Comparison of ENCODE assay signal across 7 mouse cellular contexts in the genomic region with DNA sequence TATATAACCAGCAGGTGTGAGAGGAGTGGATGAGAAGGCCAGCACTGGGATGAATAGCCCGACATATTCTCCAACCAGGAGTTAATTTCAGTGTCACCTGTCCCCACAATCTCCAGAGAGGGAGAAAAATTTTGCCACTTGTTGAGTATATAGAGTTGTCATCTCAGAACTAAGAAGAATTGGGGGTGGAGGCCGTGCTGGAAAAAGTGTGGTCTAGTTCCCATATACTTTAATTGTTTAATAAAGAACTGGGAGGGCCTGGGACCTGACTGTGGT. TPM values are rescaled to one million over a fixed set of nuclear protein-coding genes. Genes with fewer than 3 reads are reported as not detected.
DNase-seq lines count a peak whose midpoint lies in the region; ATAC-seq and TF ChIP-seq lines count a peak whose summit lies in the region.

No protein-coding gene starts in this region.

- H3K36me3 ChIP-seq in lung, embryonic 16.5 days (ENCODE audit: control insufficient read depth, insufficient read depth, low read length) = peaks cover 32% of the 10 kb centered on the region
- peaks cover 7% of the 10 kb centered on the region; the same call in 1 of the 2 replicates for H3K36me3 ChIP-seq in forebrain, embryonic 11.5 days (ENCODE audit: control insufficient read depth, insufficient read depth, low read length)
- peaks cover 59% of the 10 kb centered on the region for H3K36me3 ChIP-seq in limb, embryonic 12.5 days
- peaks cover 36% of the 10 kb centered on the region for H3K36me3 ChIP-seq in small intestine, adult 2 months (ENCODE audit: control insufficient read depth, insufficient read depth, low read length)

- DNase-seq in lung, postnatal 36 days = no peak
- DNase-seq in forebrain, embryonic 11.5 days (ENCODE audit: low spot score) = no peak
- DNase-seq in adrenal gland, postnatal 14 days = no peak
- DNase-seq in thymus, postnatal 36 days = no peak

- no peaks in the 10 kb centered on the region for H3K27me3 ChIP-seq in lung, embryonic 16.5 days (ENCODE audit: control insufficient read depth, insufficient read depth, low read depth, low read length)
- no peaks in the 10 kb centered on the region for H3K27me3 ChIP-seq in forebrain, embryonic 11.5 days (ENCODE audit: control insufficient read depth, insufficient read depth, low read length)
- no peaks in the 10 kb centered on the region for H3K27me3 ChIP-seq in limb, embryonic 12.5 days
- H3K27me3 ChIP-seq in small intestine, adult 2 months (ENCODE audit: control insufficient read depth, insufficient read depth, low read length) = no peaks in the 10 kb centered on the region

- no peaks in the 10 kb centered on the region for H3K9me3 ChIP-seq in lung, embryonic 16.5 days (ENCODE audit: control insufficient read depth, low read length)
- no peaks in the 10 kb centered on the region for H3K9me3 ChIP-seq in forebrain, embryonic 11.5 days (ENCODE audit: control insufficient read depth, low read length)
- H3K9me3 ChIP-seq in limb, embryonic 12.5 days = no peaks in the 10 kb centered on the region

- WGBS in lung, embryonic 16.5 days = 13% methylated on average over 2 of the region's 2 CpGs
- WGBS in forebrain, embryonic 11.5 days = 35% methylated on average over 2 of the region's 2 CpGs
- 22% methylated on average over 2 of the region's 2 CpGs for WGBS in limb, embryonic 12.5 days
- 7% methylated on average over 2 of the region's 2 CpGs for WGBS in small intestine, adult 2 months

- peak overlapping the region; percentile 87 for H3K4me3 ChIP-seq in lung, embryonic 16.5 days (ENCODE audit: low read length)
- H3K4me3 ChIP-seq in forebrain, embryonic 11.5 days (ENCODE audit: low read depth, low read length) = peak overlapping the region; percentile 74
- H3K4me3 ChIP-seq in limb, embryonic 12.5 days (replicated peaks) = peak overlapping the region; percentile 86
- H3K4me3 ChIP-seq in small intestine, adult 2 months (ENCODE audit: low read depth, low read length) = peak overlapping the region; percentile 73

- peak overlapping the region; percentile 91 for H3K9ac ChIP-seq in lung, embryonic 16.5 days (ENCODE audit: low read length)
- H3K9ac ChIP-seq in forebrain, embryonic 11.5 days (ENCODE audit: low read length) = peak overlapping the region; percentile 73
- peak overlapping the region; percentile 87 for H3K9ac ChIP-seq in limb, embryonic 12.5 days (replicated peaks)

- no peak for TF ChIP-seq CTCF in small intestine, adult 2 months (IDR thresholded peaks at IDR 0.05; ENCODE audit: extremely low read depth, insufficient read length, insufficient replicate concordance, low read depth, low read length)

- ATAC-seq in lung, embryonic 16.5 days (ENCODE audit: low read depth) = no peak
- ATAC-seq in forebrain, embryonic 11.5 days (replicated peaks; ENCODE audit: low FRiP score) = no peak
- no peak for ATAC-seq in limb, embryonic 12.5 days (ENCODE audit: insufficient number of reproducible peaks, insufficient read depth, low FRiP score, low TSS enrichment, low read depth)

- H3K4me2 ChIP-seq in lung, embryonic 16.5 days (ENCODE audit: low read depth, low read length) = peak overlapping the region; percentile 85
- peak overlapping the region; percentile 78 for H3K4me2 ChIP-seq in forebrain, embryonic 11.5 days (ENCODE audit: low read depth, low read length, severe bottlenecking)
- peak overlapping the region; percentile 81 for H3K4me2 ChIP-seq in limb, embryonic 12.5 days

- H3K27ac ChIP-seq in lung, embryonic 16.5 days (ENCODE audit: low read length) = peak overlapping the region; percentile 45
- H3K27ac ChIP-seq in forebrain, embryonic 11.5 days (ENCODE audit: low read depth, low read length) = no peak overlapping the region
- peak overlapping the region; percentile 84 for H3K27ac ChIP-seq in limb, embryonic 12.5 days
- H3K27ac ChIP-seq in small intestine, adult 2 months (ENCODE audit: insufficient read depth, low read depth, low read length) = 0 out of 2 replicates have a peak overlapping the region, but pooled peaks have one; percentile 3

- TF ChIP-seq POLR2A in small intestine, adult 2 months (IDR thresholded peaks at IDR 0.05; ENCODE audit: low read depth, low read length) = no peak

- H3K4me1 ChIP-seq in lung, embryonic 16.5 days (replicated peaks; ENCODE audit: control insufficient read depth, insufficient read depth, low read length) = peaks cover 11% of the 10 kb centered on the region
- peaks cover 8% of the 10 kb centered on the region; the same call in 1 of the 2 replicates for H3K4me1 ChIP-seq in forebrain, embryonic 11.5 days (replicated peaks; ENCODE audit: control insufficient read depth, insufficient read depth, low read length)
- peaks cover 14% of the 10 kb centered on the region for H3K4me1 ChIP-seq in limb, embryonic 12.5 days (replicated peaks)
- peaks cover 4% of the 10 kb centered on the region; the same call in 1 of the 2 replicates for H3K4me1 ChIP-seq in small intestine, adult 2 months (ENCODE audit: control insufficient read depth, insufficient read depth, insufficient read length, low read length)

RNA-seq across cellular contexts. Expression of gene Tmem214, which starts 2.3 kb away (rescaled TPM):
- 79.8 and 84.4 TPM in 2 replicates for polyA plus RNA-seq in lung, embryonic 16.5 days (2015; fragmentation: Nextera tagmentation; extraction: Ambion mirVana)
- polyA plus RNA-seq in forebrain, embryonic 11.5 days (2014; fragmentation: Nextera tagmentation; extraction: Ambion mirVana) = 49.8 and 52.2 TPM in 2 replicates
- 80.4 and 84.6 TPM in 2 replicates for polyA plus RNA-seq in limb, embryonic 12.5 days (2016; fragmentation: Nextera tagmentation; extraction: Ambion mirVana)
- polyA plus RNA-seq in small intestine, adult 2 months (2012; rRNA removed) = 77.1 and 115 TPM in 2 replicates
- total RNA-seq in adrenal gland, postnatal 14 days (2021) = 48.5 and 55.1 TPM in 2 replicates

RNA-seq across cellular contexts. Expression of gene Agbl5, which starts 18.4 kb away (rescaled TPM):
- polyA plus RNA-seq in lung, embryonic 16.5 days (2015; fragmentation: Nextera tagmentation; extraction: Ambion mirVana) = 20.9 and 21.2 TPM in 2 replicates
- polyA plus RNA-seq in forebrain, embryonic 11.5 days (2014; fragmentation: Nextera tagmentation; extraction: Ambion mirVana) = 34.5 and 37.3 TPM in 2 replicates
- 35.8 and 42.0 TPM in 2 replicates for polyA plus RNA-seq in limb, embryonic 12.5 days (2016; fragmentation: Nextera tagmentation; extraction: Ambion mirVana)
- 4.1 and 10.2 TPM in 2 replicates for polyA plus RNA-seq in small intestine, adult 2 months (2012; rRNA removed)
- total RNA-seq in adrenal gland, postnatal 14 days (2021) = 10.4 and 11.7 TPM in 2 replicates

RNA-seq across cellular contexts. Expression of gene Ost4, which starts 37.5 kb away (rescaled TPM):
- polyA plus RNA-seq in lung, embryonic 16.5 days (2015; fragmentation: Nextera tagmentation; extraction: Ambion mirVana) = 446 TPM in 2 replicates
- polyA plus RNA-seq in forebrain, embryonic 11.5 days (2014; fragmentation: Nextera tagmentation; extraction: Ambion mirVana) = 339 and 356 TPM in 2 replicates
- polyA plus RNA-seq in limb, embryonic 12.5 days (2016; fragmentation: Nextera tagmentation; extraction: Ambion mirVana) = 351 and 355 TPM in 2 replicates
- 161 and 211 TPM in 2 replicates for polyA plus RNA-seq in small intestine, adult 2 months (2012; rRNA removed)
- total RNA-seq in adrenal gland, postnatal 14 days (2021) = 210 and 212 TPM in 2 replicates

RNA-seq across cellular contexts. Expression of gene Emilin1, which starts 43.1 kb away (rescaled TPM):
- polyA plus RNA-seq in lung, embryonic 16.5 days (2015; fragmentation: Nextera tagmentation; extraction: Ambion mirVana) = 212 and 225 TPM in 2 replicates
- polyA plus RNA-seq in forebrain, embryonic 11.5 days (2014; fragmentation: Nextera tagmentation; extraction: Ambion mirVana) = 44.6 and 44.7 TPM in 2 replicates
- polyA plus RNA-seq in limb, embryonic 12.5 days (2016; fragmentation: Nextera tagmentation; extraction: Ambion mirVana) = 221 and 225 TPM in 2 replicates
- 51.8 and 81.9 TPM in 2 replicates for polyA plus RNA-seq in small intestine, adult 2 months (2012; rRNA removed)
- total RNA-seq in adrenal gland, postnatal 14 days (2021) = 46.2 and 51.0 TPM in 2 replicates

RNA-seq across cellular contexts. Expression of gene Khk, which starts 51.2 kb away (rescaled TPM):
- polyA plus RNA-seq in lung, embryonic 16.5 days (2015; fragmentation: Nextera tagmentation; extraction: Ambion mirVana) = 13.2 and 15.0 TPM in 2 replicates
- 6.9 and 7.1 TPM in 2 replicates for polyA plus RNA-seq in forebrain, embryonic 11.5 days (2014; fragmentation: Nextera tagmentation; extraction: Ambion mirVana)
- 11.7 and 14.6 TPM in 2 replicates for polyA plus RNA-seq in limb, embryonic 12.5 days (2016; fragmentation: Nextera tagmentation; extraction: Ambion mirVana)
- 285 and 579 TPM in 2 replicates for polyA plus RNA-seq in small intestine, adult 2 months (2012; rRNA removed)
- 48.4 and 70.5 TPM in 2 replicates for total RNA-seq in adrenal gland, postnatal 14 days (2021)
